Mouse (Mus musculus) limb, embryonic 12.5 days (tissue): ENCODE results near the gene 4932438A13Rik. TPM values are rescaled to one million over a fixed set of nuclear protein-coding genes. Genes with fewer than 3 reads are reported as not detected.

Source experiments
- polyA plus RNA-seq: library from polyadenylated mRNA; unstranded; fragments of >200 nt; fragmentation: Nextera tagmentation; extraction: Ambion mirVana; gene quantifications from 2 replicates; pipeline ENCODE4 v1.2.1, GENCODE M21; 2016

Gene 4932438A13Rik
- polyA plus RNA-seq, 1 experiment from 2014 or later: 50.4 TPM

Other genes with a start within 250 kb of the 4932438A13Rik start
- 20.8 and 21.5 TPM in 2 replicates for gene Bbs7, start 249.6 kb upstream of the 4932438A13Rik start, polyA plus RNA-seq
- gene Trpc3, start 172.9 kb upstream of the 4932438A13Rik start, polyA plus RNA-seq: 3.4 and 6.4 TPM in 2 replicates
- 1.3 and 1.5 TPM in 2 replicates for gene Adad1, start 200.4 kb downstream of the 4932438A13Rik start, polyA plus RNA-seq